Mouse (Mus musculus): ENCODE measurements around the gene Prrc2a.

DNA sequence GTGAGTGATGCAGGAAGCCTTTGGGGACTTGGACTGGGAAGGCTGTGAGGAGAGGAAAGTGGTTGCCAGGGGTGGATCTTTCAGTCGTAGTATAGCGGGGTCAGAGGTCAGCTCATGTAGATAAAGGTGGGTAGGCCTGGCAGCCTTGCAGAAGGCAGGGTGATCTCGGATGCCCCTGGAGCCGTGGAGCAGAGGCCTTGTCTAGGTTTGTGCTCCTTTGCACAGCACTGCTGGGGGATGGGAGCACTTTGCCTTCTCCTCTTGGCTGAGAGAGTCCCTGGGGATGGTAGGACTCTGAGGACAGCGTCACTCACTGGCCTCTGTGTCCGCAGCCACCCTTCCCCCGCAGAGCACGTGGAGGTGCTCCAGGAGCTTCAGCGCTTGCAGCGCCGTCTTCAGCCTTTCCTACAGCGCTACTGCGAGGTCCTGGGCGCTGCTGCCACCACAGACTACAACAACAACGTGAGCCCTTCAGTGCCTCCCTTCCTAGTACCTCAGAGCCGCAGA lies 24.2 kb downstream of the Prrc2a start:
- no peak for TF ChIP-seq CTCF (IDR thresholded peaks at IDR 0.05; ENCODE audit: borderline replicate concordance, control insufficient read depth, extremely low read depth, insufficient read depth, low read length, poor library complexity)
- no peak for TF ChIP-seq POLR2A (IDR thresholded peaks at IDR 0.05; ENCODE audit: control insufficient read depth, extremely low read depth, insufficient read depth, low read length, poor library complexity)
